Mouse (Mus musculus) limb, embryonic 10.5 days (tissue): Measurements from ENCODE around the gene Zfp335. TPM values are rescaled to one million over a fixed set of nuclear protein-coding genes. Genes with fewer than 3 reads are reported as not detected.

ENCODE experiments used
- DNase-seq: peaks from one replicate; pipeline ENCODE4 v3.0.0-alpha.2; 2017; ENCODE audit warnings: low spot score
- H3K27ac ChIP-seq: fragments of 300-500 bp; sonication (generic); 2 replicates; pipeline ENCODE4 v1.5.1; 2016; ENCODE audit warnings: mild to moderate bottlenecking
- H3K27me3 ChIP-seq: fragments of 300-500 bp; sonication (generic); 2 replicates; pipeline ENCODE4 v1.6.1; 2016; ENCODE audit warnings: low read depth, mild to moderate bottlenecking; ENCODE audit not compliant: poor library complexity, severe bottlenecking
- H3K36me3 ChIP-seq: fragments of 300-500 bp; sonication (generic); 2 replicates; pipeline ENCODE4 v1.6.1; 2016; ENCODE audit warnings: mild to moderate bottlenecking, moderate library complexity
- H3K4me1 ChIP-seq: fragments of 300-500 bp; sonication (generic); 2 replicates; pipeline ENCODE4 v1.6.1; 2016
- H3K4me3 ChIP-seq: fragments of 300-500 bp; sonication (generic); 2 replicates; pipeline ENCODE4 v1.5.1; 2016; ENCODE audit warnings: mild to moderate bottlenecking, moderate library complexity
- H3K9me3 ChIP-seq: fragments of 300-500 bp; sonication (generic); replicated peaks from 2 replicates; pipeline ENCODE4 v1.6.1; 2016; ENCODE audit warnings: mild to moderate bottlenecking
- WGBS: fragments of 180-500 bp; shearing (Covaris S2); methylation state at CpG from one replicate; pipeline ENCODE4 v1.1.7; 2016; 5-methylcytosine and 5-hydroxymethylcytosine counted together
- polyA plus RNA-seq: library from polyadenylated mRNA; unstranded; fragments of >200 nt; fragmentation: Nextera tagmentation; extraction: Ambion mirVana; gene quantifications from 2 replicates; pipeline ENCODE4 v1.2.1, GENCODE M21; 2016

Zfp335 gene
- polyA plus RNA-seq, result 18.0 and 21.3 TPM in 2 replicates

DNA sequence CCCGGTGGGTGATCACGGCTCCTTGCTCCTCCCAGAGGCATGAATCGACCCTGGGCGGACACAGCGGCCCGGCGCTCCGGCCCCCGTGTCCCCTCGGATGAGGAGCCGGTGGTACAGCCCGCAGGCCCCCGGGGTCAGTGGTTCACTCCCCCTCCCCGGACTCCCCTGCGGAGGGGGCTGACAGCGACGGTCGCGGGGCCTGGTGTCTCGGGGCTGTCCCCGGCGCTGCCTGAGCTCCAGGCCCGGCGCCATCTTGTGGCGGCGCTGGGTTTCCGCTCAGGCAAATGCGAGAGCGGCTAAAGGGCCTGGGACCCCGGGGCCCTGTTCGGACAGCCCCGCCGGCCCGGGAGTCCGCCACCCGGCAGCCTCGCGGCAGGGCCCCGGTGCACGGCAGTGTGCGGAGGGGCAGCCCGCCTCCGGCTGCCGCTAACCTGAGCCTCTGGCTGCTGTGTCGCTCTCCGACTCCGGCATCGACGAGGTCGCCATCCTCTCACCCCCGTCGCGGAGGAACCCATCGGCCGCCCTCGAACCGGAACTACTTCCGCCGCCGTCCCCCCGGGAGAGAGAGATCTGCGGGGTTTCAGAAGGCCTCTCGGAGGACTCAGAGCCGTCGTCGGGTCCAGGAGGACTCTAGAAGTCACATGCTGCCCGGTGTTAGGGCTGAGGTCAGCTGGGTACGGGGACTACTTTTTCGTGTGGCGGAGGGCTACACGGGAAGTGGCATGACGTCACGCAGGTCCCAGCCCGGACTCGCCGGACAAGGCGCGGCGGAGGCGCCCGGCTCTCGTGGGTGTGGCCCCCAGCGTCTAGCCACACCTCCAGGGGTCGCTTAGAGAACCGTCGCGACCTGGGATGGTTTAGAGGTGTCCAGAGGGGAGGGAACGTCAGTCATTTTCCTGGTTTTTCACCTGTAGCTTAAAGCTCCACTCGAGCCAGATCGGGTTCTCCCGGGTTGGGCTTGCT lies at the start of gene Zfp335:
Gene Zfp335 (minus strand): TSS at position 672 of the 963 bp plus-strand sequence.
- Histone ChIP-seq H3K9me3 (peaks cover under 1% of the 10 kb centered on the region; the same call in 1 of the 2 replicates), H3K4me3 (peak within 1 kb of the TSS; percentile 87), H3K27me3 (no peaks in the 10 kb centered on the region), H3K4me1 (peaks cover 22% of the 10 kb centered on the region), H3K36me3 (peaks cover 49% of the 10 kb centered on the region), H3K27ac (peak within 1 kb of the TSS; percentile 99)
- whole genome bisulfite sequencing, result under 1% methylated on average over 91 of the region's 91 CpGs
- peak; percentile 95 for DNase-seq

GRCm38 (mm10) chr2:164960716-164961441 lies 49.3 kb upstream of the Zfp335 start, which contains the start of gene Slc12a5:
Gene Slc12a5, plus strand, starts transcription at chr2:164960802.
- Histone ChIP-seq H3K4me3 (peak within 1 kb of the TSS; percentile 73), H3K4me1 (peaks cover 21% of the 10 kb centered on the region), H3K9me3 (no peaks in the 10 kb centered on the region), H3K36me3 (no peaks in the 10 kb centered on the region), H3K27me3 (peaks cover 50% of the 10 kb centered on the region), H3K27ac (peak within 1 kb of the TSS; percentile 87)
- WGBS, result under 1% methylated on average over 53 of the region's 54 CpGs
- peak; percentile 90 for DNase-seq

DNA sequence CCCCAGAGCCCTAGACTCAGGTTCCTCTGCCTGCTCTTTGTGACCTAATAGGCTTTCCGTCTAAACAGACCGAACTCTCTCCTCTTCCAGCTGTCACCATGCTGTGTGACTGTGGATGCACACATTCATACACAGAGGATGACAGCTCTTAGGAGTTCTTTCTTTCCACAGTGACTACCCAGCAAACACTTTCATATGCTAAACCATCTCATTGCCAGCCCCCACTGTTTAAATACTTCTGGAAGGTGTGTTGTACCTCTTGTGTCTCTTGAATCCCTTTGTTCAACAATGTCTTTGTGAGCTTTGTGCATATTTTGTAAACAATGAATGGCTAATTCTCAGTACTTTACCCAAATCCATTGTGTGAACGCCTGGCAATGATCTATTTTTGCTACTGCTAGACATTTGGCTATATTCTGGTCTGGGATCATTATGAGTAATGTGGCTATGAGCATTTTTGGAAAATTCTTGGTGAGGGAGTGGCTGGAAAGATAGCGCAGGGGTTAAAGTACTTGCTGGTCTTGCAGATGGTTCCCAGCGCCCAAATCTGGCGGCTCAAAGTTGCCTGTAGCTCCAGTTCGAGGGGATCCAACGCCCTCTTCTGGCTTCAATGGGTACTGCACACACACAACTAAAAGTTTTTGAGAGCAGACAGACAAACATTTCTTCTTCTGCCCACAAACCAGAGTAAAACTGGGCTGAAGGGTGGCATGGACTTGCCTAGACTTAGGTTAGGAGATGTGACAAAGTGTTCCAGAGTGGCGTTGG lies 46.2 kb upstream of the Zfp335 start:
- DNase-seq, result no peak
- Histone ChIP-seq H3K4me3 (no peak overlapping the region), H3K4me1 (peaks cover 29% of the 10 kb centered on the region), H3K27me3 (peaks cover 44% of the 10 kb centered on the region), H3K9me3 (no peaks in the 10 kb centered on the region), H3K27ac (no peak overlapping the region), H3K36me3 (no peaks in the 10 kb centered on the region)
- WGBS, result 76% methylated on average over 9 of the region's 9 CpGs

DNA sequence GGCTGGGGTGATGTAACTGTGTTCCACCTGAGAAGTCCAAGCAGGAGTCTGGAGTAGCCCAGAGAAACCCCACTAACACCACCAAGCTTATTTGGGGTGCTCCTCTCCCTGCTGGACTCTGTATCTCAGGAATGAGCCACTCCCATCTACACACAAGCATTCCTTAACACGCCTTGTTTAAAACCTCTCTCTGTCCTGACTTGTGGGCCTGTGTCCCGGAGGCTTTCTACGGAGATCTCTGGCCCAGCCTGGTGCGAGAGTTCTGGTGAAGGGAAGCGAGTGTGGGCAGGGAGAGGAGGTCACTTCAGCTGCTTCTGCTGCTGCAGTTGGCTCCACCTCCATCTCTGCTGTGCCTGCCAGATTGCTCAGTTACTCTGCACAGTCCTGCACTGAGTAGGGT lies 44.6 kb upstream of the Zfp335 start:
- DNase-seq, result no peak
- Histone ChIP-seq H3K4me3 (no peak overlapping the region), H3K27me3 (peaks cover 53% of the 10 kb centered on the region), H3K36me3 (no peaks in the 10 kb centered on the region), H3K27ac (no peak overlapping the region), H3K9me3 (no peaks in the 10 kb centered on the region), H3K4me1 (peaks cover 22% of the 10 kb centered on the region)
- WGBS, result 60% methylated on average over 5 of the region's 5 CpGs

- Histone ChIP-seq H3K36me3 (no peaks in the 10 kb centered on the region), H3K27ac (no peak overlapping the region), H3K4me1 (peaks cover 17% of the 10 kb centered on the region), H3K27me3 (peaks cover 58% of the 10 kb centered on the region), H3K4me3 (no peak overlapping the region), H3K9me3 (no peaks in the 10 kb centered on the region)
- DNase-seq, result no peak
- WGBS, result 74% methylated on average over 4 of the region's 4 CpGs
Measured at GRCm38 (mm10) chr2:164955725-164956124, 44.2 kb upstream of the Zfp335 start.

- WGBS, result 2% methylated on average over 21 of the region's 21 CpGs
- Histone ChIP-seq H3K4me3 (no peak overlapping the region), H3K4me1 (peaks cover 26% of the 10 kb centered on the region), H3K27ac (no peak overlapping the region), H3K36me3 (no peaks in the 10 kb centered on the region), H3K9me3 (no peaks in the 10 kb centered on the region), H3K27me3 (peaks cover 83% of the 10 kb centered on the region)
- peak; percentile 92 for DNase-seq
Measured at GRCm38 (mm10) chr2:164953224-164953623, 41.7 kb upstream of the Zfp335 start.

- DNase-seq, result no peak
- H3K4me1 ChIP-seq, result peaks cover 33% of the 10 kb centered on the region
- H3K27ac ChIP-seq, result no peak overlapping the region
- WGBS, result 43% methylated on average over 13 of the region's 13 CpGs
- H3K27me3 ChIP-seq, result peaks cover 90% of the 10 kb centered on the region
- no peaks in the 10 kb centered on the region for H3K9me3 ChIP-seq
- H3K36me3 ChIP-seq, result no peaks in the 10 kb centered on the region
- H3K4me3 ChIP-seq, result no peak overlapping the region
Measured at GRCm38 (mm10) chr2:164952448-164952847, 40.9 kb upstream of the Zfp335 start.

DNA sequence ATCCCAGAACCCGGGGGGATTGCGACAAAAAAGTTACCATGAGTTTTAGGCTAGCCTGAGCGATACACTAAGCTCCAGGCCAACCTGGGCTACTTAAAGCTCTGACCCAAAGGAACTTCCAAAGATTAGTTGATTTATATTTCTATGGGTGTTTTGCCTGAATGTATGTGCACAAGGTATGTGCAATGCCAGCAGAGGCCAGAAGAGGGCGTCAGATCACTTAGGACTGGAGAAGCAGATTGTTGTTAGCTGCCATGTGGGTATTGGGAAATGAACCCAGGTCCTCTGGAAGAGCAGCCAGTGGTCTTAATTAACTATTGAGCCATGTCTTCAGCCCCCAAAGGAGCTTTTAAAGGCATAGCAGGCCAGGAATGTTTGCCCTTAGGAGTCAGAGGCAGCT lies 40.2 kb upstream of the Zfp335 start:
- Histone ChIP-seq H3K27ac (no peak overlapping the region), H3K27me3 (peaks cover 91% of the 10 kb centered on the region)
- WGBS, result 82% methylated on average over 4 of the region's 4 CpGs

DNA sequence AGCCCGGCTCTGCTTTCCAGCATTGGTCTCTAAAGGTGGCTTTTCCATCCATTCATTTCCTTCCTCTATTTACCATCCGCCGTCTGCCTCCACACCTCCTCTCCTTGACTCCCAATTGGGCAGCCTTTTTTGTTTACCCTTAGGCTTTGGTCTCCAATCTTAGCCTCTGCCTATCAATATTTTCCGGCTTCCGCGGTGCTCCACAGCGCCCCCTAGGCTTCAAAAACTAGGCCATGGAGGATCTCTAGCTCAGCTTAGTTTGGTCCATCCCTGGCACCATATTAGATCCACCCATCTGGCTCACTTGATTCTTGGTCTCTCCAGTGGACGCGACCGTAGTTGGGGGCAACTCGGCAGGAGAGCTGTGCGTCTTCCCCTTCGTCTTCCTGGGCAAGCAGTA lies 38.9 kb upstream of the Zfp335 start:
- no peaks in the 10 kb centered on the region for H3K36me3 ChIP-seq
- H3K4me1 ChIP-seq, result peaks cover 33% of the 10 kb centered on the region
- DNase-seq, result no peak
- no peaks in the 10 kb centered on the region for H3K9me3 ChIP-seq
- H3K27ac ChIP-seq, result no peak overlapping the region
- H3K27me3 ChIP-seq, result peaks cover 90% of the 10 kb centered on the region
- 28% methylated on average over 13 of the region's 13 CpGs for WGBS
- no peak overlapping the region for H3K4me3 ChIP-seq

More for the DNA sequence above, 40.2 kb upstream of the Zfp335 start:
- Histone ChIP-seq H3K36me3 (no peaks in the 10 kb centered on the region), H3K4me1 (peaks cover 33% of the 10 kb centered on the region), H3K9me3 (no peaks in the 10 kb centered on the region), H3K4me3 (no peak overlapping the region)
- no peak for DNase-seq

GRCm38 (mm10) chr2:164948962-164949361 lies 37.4 kb upstream of the Zfp335 start:
- H3K27me3 ChIP-seq, result peaks cover 80% of the 10 kb centered on the region
- no peaks in the 10 kb centered on the region for H3K36me3 ChIP-seq
- 7% methylated on average over 25 of the region's 25 CpGs for WGBS
- DNase-seq, result no peak
- H3K4me1 ChIP-seq, result peaks cover 33% of the 10 kb centered on the region
- H3K9me3 ChIP-seq, result no peaks in the 10 kb centered on the region
- H3K27ac ChIP-seq, result no peak overlapping the region
- H3K4me3 ChIP-seq, result peak overlapping the region; percentile 20; the same call in 1 of the 2 replicates

- H3K4me1 ChIP-seq, result peaks cover 31% of the 10 kb centered on the region
- no peaks in the 10 kb centered on the region for H3K9me3 ChIP-seq
- peaks cover 70% of the 10 kb centered on the region for H3K27me3 ChIP-seq
- H3K4me3 ChIP-seq, result no peak overlapping the region
- H3K36me3 ChIP-seq, result no peaks in the 10 kb centered on the region
- WGBS, result 7% methylated on average over 7 of the region's 7 CpGs
- no peak for DNase-seq
- no peak overlapping the region for H3K27ac ChIP-seq
Measured at GRCm38 (mm10) chr2:164947930-164948329, 36.4 kb upstream of the Zfp335 start.

- H3K27me3 ChIP-seq, result peaks cover 66% of the 10 kb centered on the region
- 30% methylated on average over 4 of the region's 4 CpGs for WGBS
Measured at GRCm38 (mm10) chr2:164947506-164947905, 35.9 kb upstream of the Zfp335 start.

More at GRCm38 (mm10) chr2:164947506-164947905, 35.9 kb upstream of the Zfp335 start:
- H3K4me1 ChIP-seq, result peaks cover 33% of the 10 kb centered on the region
- no peak for DNase-seq
- H3K27ac ChIP-seq, result no peak overlapping the region
- H3K4me3 ChIP-seq, result no peak overlapping the region
- H3K36me3 ChIP-seq, result no peaks in the 10 kb centered on the region
- H3K9me3 ChIP-seq, result no peaks in the 10 kb centered on the region
